Mouse (Mus musculus): ENCODE data around the gene Gm8897. TPM values are rescaled to one million over a fixed set of nuclear protein-coding genes. Genes with fewer than 3 reads are reported as not detected.
"Not testable (repeated sequence)": the region's sequence is repeated elsewhere in the genome, so short reads cannot be mapped to it uniquely, and the experiment has no call there.

Gene Gm8897
- polyA plus RNA-seq (2012; rRNA removed), result not detected in 2 replicates

GRCm38 (mm10) chr5:11416118-11416517, at the start of gene Gm8897:
Gene Gm8897 (plus strand): TSS chr5:11416418.
- not testable (repeated sequence) for DNase-seq; H3K27ac ChIP-seq (ENCODE audit: insufficient read depth, low read length); H3K4me3 ChIP-seq (replicated peaks; ENCODE audit: insufficient read depth, low read depth, low read length); H3K4me1 ChIP-seq (ENCODE audit: control insufficient read depth, insufficient read depth, low read length); H3K27me3 ChIP-seq (ENCODE audit: control insufficient read depth, insufficient read depth, low read length)
- WGBS, result 25% methylated on average over 2 of the region's 2 CpGs

GRCm38 (mm10) chr5:11416691-11417090, 473 bp downstream of the Gm8897 start:
- not testable (repeated sequence) for H3K4me1 ChIP-seq (ENCODE audit: control insufficient read depth, insufficient read depth, low read length); H3K27ac ChIP-seq (ENCODE audit: insufficient read depth, low read length); H3K27me3 ChIP-seq (ENCODE audit: control insufficient read depth, insufficient read depth, low read length); H3K4me3 ChIP-seq (replicated peaks; ENCODE audit: insufficient read depth, low read depth, low read length); DNase-seq
- WGBS, result 75% methylated on average over 1 of the region's 1 CpGs

Other genes with a start within 250 kb of the Gm8897 start
- not detected in 2 replicates for gene Gm5861, start 233.3 kb upstream of the Gm8897 start, polyA plus RNA-seq (2012; rRNA removed)
- not detected in 2 replicates for gene Gm8890, start 160.4 kb upstream of the Gm8897 start, polyA plus RNA-seq (2012; rRNA removed)
- not detected in 2 replicates for gene Speer1, start 74.9 kb upstream of the Gm8897 start, polyA plus RNA-seq (2012; rRNA removed)
- not detected in 2 replicates for gene Gm8906, start 86.3 kb downstream of the Gm8897 start, polyA plus RNA-seq (2012; rRNA removed)
- gene Gm6460, start 178.5 kb downstream of the Gm8897 start, polyA plus RNA-seq (2012; rRNA removed), result not detected in 2 replicates